Mouse (Mus musculus) neural tube, embryonic 12.5 days (tissue): ENCODE data around the gene Csnk2b. TPM values are rescaled to one million over a fixed set of nuclear protein-coding genes. Genes with fewer than 3 reads are reported as not detected.

ENCODE experiments used
- ATAC-seq: fragments of 200-750 bp; cut with Nextera tagmentation; 2 replicates; pipeline ENCODE4 v1.8.0; 2017; ENCODE audit warnings: low read depth, mild to moderate bottlenecking, moderate TSS enrichment, moderate library complexity; ENCODE audit not compliant: low FRiP score
- H3K27ac ChIP-seq: fragments of 300-500 bp; sonication (generic); 2 replicates; pipeline ENCODE4 v1.5.1; 2016
- H3K27me3 ChIP-seq: fragments of 300-500 bp; sonication (generic); replicated peaks from 2 replicates; pipeline ENCODE4 v1.6.1; 2016; ENCODE audit warnings: mild to moderate bottlenecking
- H3K36me3 ChIP-seq: fragments of 300-500 bp; sonication (generic); 2 replicates; pipeline ENCODE4 v1.6.1; 2016; ENCODE audit warnings: mild to moderate bottlenecking
- H3K4me1 ChIP-seq: fragments of 300-500 bp; sonication (generic); 2 replicates; pipeline ENCODE4 v1.6.1; 2016
- H3K4me2 ChIP-seq: fragments of 300-500 bp; sonication (generic); replicated peaks from 2 replicates; pipeline ENCODE4 v1.6.1; 2016; ENCODE audit warnings: mild to moderate bottlenecking
- H3K4me3 ChIP-seq: fragments of 300-500 bp; sonication (generic); 2 replicates; pipeline ENCODE4 v1.5.1; 2016
- H3K9ac ChIP-seq: fragments of 300-500 bp; sonication (generic); 2 replicates; pipeline ENCODE4 v1.6.1; 2016; ENCODE audit warnings: mild to moderate bottlenecking
- H3K9me3 ChIP-seq: fragments of 300-500 bp; sonication (generic); 2 replicates; pipeline ENCODE4 v1.6.1; 2016; ENCODE audit warnings: mild to moderate bottlenecking
- WGBS: fragments of 180-500 bp; shearing (Covaris S2); methylation state at CpG from one replicate; pipeline ENCODE4 v1.1.7; 2016; 5-methylcytosine and 5-hydroxymethylcytosine counted together
- polyA plus RNA-seq: library from polyadenylated mRNA; unstranded; fragments of >200 nt; fragmentation: Nextera tagmentation; extraction: Ambion mirVana; gene quantifications from 2 replicates; pipeline ENCODE4 v1.2.1, GENCODE M21; 2016

The Csnk2b gene
- polyA plus RNA-seq, 1 experiment from 2014 or later = 295 TPM

DNA sequence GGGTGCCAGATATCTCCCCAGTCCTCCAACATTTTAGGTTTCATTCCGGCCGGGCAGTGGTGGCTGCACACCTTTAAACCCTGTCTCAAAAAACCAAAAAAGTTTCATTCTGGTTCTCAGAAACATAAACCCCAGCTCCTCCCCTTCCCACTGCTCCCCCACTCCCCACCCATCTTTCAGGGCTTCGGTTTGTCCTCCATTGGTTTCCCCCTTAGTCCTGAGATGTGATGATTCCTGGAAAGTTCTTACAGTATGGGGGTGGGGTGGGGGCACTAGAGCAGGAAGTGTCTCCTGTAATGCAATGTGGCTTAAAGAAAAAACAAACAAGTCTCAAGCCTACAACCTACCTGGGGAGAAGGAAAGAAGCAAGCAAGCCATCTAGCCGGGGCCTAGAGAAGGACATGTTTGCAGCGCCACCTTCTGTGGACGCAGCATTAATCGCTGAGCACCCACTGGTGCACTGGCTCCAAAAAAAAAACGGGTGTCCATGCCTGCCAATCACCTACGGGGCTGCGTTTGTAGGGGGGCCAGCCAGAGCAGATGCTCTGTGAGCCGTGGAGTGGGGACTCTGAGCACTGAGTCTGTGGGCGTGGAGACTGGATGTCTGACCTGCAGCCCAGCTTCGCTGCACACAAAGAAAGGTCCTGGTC lies 16.0 kb downstream of the Csnk2b start:
- no peak for ATAC-seq
- H3K27ac ChIP-seq = no peak overlapping the region
- no peaks in the 10 kb centered on the region for H3K27me3 ChIP-seq
- H3K4me3 ChIP-seq = no peak overlapping the region
- no peaks in the 10 kb centered on the region for H3K9me3 ChIP-seq
- peaks cover 30% of the 10 kb centered on the region for H3K36me3 ChIP-seq
- peak overlapping the region; percentile 13; the same call in 1 of the 2 replicates for H3K9ac ChIP-seq
- H3K4me1 ChIP-seq = no peaks in the 10 kb centered on the region
- no peak overlapping the region; the same call in 1 of the 2 replicates for H3K4me2 ChIP-seq
- WGBS = 28% methylated on average over 13 of the region's 13 CpGs

DNA sequence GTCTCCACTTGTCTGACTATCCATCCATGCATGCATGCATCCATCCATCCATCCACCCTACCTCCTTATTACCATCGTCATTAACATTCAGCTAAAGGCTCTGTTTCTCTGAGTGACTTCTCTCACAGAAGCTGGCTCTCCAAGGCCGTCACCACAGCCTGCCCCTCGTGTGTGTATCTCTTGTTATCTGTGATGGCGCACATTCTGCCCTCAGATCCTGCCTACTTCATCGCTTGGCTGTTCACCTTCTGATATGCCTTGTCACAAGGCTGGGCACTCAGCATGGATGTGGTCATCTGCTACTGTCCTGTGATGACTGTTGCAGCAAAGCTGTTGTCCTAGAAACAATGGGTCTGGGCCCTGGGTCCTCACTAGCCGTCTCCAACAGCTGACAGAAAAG lies 17.1 kb downstream of the Csnk2b start:
- Histone ChIP-seq H3K4me1 (no peaks in the 10 kb centered on the region), H3K9ac (0 out of 2 replicates have a peak overlapping the region, but pooled peaks have one; percentile 21), H3K27ac (no peak overlapping the region), H3K9me3 (no peaks in the 10 kb centered on the region), H3K4me2 (no peak overlapping the region), H3K27me3 (no peaks in the 10 kb centered on the region), H3K4me3 (no peak overlapping the region), H3K36me3 (peaks cover 41% of the 10 kb centered on the region)
- WGBS = 78% methylated on average over 6 of the region's 6 CpGs
- ATAC-seq = no peak

DNA sequence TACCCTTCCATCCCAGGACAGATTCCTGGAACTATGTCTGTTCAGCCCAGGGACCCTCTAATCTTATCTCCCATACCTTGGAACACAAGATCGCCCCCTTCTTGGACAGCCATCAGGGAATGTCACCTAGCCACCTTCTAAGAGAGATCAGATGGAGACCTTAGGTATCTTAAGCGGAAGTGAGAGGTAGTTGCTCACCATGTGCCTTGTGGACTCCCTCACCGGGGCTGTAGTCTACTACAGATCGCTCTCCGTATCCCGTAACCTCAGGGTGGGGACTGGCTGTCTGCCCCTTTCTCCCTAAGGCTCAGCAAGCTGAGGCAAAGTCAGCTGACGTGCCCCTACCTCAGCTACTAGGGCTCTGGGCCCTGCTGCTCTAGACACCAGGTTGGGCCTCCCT lies 17.8 kb downstream of the Csnk2b start:
- Histone ChIP-seq H3K36me3 (peaks cover 47% of the 10 kb centered on the region), H3K4me2 (no peak overlapping the region), H3K9me3 (no peaks in the 10 kb centered on the region), H3K9ac (no peak overlapping the region), H3K27me3 (no peaks in the 10 kb centered on the region), H3K4me3 (no peak overlapping the region), H3K4me1 (no peaks in the 10 kb centered on the region), H3K27ac (no peak overlapping the region)
- 88% methylated on average over 7 of the region's 7 CpGs for WGBS
- ATAC-seq = no peak

DNA sequence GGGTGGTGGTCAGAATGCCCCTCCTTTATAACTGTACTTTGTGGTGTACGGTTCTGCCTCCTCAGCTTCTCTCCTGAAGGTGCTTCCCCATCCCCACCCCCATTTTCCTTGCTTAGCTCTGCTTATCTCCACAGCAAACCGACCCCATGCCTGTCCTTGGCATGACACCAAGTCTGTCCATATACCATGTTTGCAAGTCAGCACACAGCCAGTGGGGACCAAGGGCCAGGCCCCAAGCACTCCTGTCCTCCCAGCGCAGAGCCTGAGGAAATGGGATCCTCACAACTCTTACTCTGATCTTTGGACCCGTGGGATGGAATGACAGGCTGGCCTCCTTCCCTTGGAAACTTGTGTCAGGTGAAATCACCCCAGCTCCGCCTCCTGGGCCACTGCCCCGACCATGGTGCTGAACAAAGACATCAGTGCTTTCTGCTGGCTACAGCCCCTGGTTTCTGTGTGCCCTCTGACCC lies 18.6 kb downstream of the Csnk2b start:
- no peak overlapping the region for H3K4me2 ChIP-seq
- H3K9ac ChIP-seq = no peak overlapping the region
- ATAC-seq = no peak
- H3K4me3 ChIP-seq = no peak overlapping the region
- H3K4me1 ChIP-seq = no peaks in the 10 kb centered on the region
- H3K9me3 ChIP-seq = no peaks in the 10 kb centered on the region
- H3K27ac ChIP-seq = no peak overlapping the region
- peaks cover 56% of the 10 kb centered on the region for H3K36me3 ChIP-seq
- no peaks in the 10 kb centered on the region for H3K27me3 ChIP-seq
- WGBS = 75% methylated on average over 6 of the region's 6 CpGs

DNA sequence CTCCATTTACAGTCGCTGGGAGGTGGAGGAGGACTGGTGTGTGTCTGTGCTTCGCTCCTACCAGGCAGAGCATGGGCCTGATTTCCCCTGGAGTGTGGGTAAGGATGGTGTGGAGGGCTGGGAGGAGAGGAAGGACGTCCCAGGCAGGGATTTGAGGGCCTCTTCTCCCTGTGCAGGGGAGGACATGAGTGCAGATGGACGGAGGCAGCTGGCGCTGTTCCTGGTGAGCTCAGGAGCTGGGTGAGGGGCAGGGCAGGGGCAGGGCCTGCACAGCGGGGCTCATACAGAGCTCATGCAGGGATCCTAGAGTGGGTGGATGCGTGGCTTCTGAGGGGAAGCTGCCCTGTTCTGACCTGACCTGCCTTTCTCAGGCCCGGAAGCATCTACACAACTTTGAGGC lies 19.6 kb downstream of the Csnk2b start:
- Histone ChIP-seq H3K27me3 (no peaks in the 10 kb centered on the region), H3K36me3 (peaks cover 61% of the 10 kb centered on the region), H3K4me2 (no peak overlapping the region), H3K4me3 (peak overlapping the region; percentile 5; the same call in 1 of the 2 replicates), H3K4me1 (no peaks in the 10 kb centered on the region), H3K9ac (no peak overlapping the region), H3K9me3 (no peaks in the 10 kb centered on the region), H3K27ac (no peak overlapping the region)
- ATAC-seq = no peak
- WGBS = 80% methylated on average over 8 of the region's 8 CpGs

DNA sequence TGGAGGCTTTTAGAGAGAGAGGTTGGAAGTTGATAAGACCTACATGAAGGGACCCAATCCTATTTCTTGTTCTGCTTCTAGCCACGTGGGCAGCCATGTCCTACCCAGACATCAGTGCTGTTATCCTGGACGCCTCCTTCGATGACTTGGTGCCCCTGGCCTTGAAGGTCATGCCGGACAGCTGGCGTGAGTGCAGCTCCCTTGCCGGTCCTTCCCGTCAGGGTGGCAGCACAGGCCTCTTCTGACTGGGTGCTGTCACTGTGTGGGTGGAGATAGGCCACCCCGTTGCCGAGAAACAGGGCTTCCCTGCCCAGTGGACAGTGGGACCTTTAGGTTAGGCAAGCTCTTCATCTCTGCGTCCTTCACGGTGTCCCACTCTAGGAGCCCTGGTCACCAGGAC lies 20.7 kb downstream of the Csnk2b start:
- peaks cover 72% of the 10 kb centered on the region for H3K36me3 ChIP-seq
- no peak overlapping the region for H3K27ac ChIP-seq
- no peak overlapping the region for H3K9ac ChIP-seq
- WGBS = 92% methylated on average over 11 of the region's 11 CpGs
- no peaks in the 10 kb centered on the region for H3K27me3 ChIP-seq
- no peak overlapping the region for H3K4me2 ChIP-seq
- H3K4me3 ChIP-seq = no peak overlapping the region
- no peak for ATAC-seq
- H3K9me3 ChIP-seq = no peaks in the 10 kb centered on the region
- H3K4me1 ChIP-seq = no peaks in the 10 kb centered on the region

DNA sequence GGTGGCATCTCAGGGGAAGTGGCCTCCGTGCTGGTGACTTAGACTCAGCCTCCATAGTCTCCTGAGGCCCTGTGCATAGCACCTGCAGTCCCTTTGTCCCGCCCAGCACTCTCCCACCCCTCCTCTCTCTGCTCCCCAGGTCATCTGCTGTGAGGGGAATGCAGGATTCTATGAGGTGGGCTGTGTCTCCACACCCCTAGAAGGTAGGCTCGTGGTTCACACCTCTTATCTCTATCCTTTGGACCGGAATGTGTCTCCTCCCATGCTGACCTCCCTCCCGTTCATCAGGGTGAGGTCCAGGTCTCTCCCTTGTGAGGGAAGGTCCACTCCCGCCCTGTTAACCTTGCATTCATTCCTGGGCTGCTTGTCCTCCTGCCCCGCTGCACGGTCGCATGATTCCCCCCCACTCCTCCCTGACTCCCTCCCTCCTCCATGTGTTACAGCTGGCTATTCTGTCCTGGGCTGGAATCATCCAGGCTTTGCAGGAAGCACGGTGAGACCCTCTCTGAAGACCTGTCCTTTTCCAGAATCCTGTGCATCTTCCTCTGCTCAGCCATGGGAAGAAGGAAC lies 21.6 kb downstream of the Csnk2b start:
- no peaks in the 10 kb centered on the region for H3K9me3 ChIP-seq
- H3K4me2 ChIP-seq = no peak overlapping the region
- no peak for ATAC-seq
- H3K9ac ChIP-seq = no peak overlapping the region
- no peaks in the 10 kb centered on the region for H3K4me1 ChIP-seq
- H3K27me3 ChIP-seq = no peaks in the 10 kb centered on the region
- 82% methylated on average over 10 of the region's 10 CpGs for WGBS
- H3K4me3 ChIP-seq = no peak overlapping the region
- H3K27ac ChIP-seq = no peak overlapping the region
- H3K36me3 ChIP-seq = peaks cover 79% of the 10 kb centered on the region

DNA sequence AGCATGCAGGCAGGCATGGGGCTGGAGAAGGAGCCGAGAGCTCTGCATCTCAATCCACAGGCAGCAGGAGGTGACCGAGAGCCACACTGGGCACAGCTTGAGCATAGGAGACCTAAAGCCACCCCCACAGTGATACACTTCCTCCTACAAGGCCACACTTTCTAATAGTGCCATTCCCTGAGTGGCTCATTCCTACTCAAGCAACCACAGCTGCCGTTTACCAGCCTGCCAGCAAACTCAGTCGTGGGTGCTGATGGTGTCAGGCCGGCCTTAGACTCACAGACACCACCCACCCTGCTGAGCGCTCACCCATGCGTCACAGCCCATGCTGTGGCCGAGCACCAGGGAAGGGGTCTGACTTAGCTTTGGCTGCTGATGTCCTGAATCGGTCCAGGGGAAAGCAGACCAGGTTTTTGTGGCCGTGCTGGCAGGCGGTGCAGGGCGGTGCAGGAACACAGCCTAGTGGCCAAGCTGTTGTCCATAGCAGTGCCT lies 24.6 kb downstream of the Csnk2b start:
- Histone ChIP-seq H3K27me3 (no peaks in the 10 kb centered on the region), H3K27ac (no peak overlapping the region), H3K36me3 (peaks cover 91% of the 10 kb centered on the region), H3K4me3 (no peak overlapping the region), H3K9ac (no peak overlapping the region), H3K9me3 (no peaks in the 10 kb centered on the region), H3K4me2 (no peak overlapping the region), H3K4me1 (no peaks in the 10 kb centered on the region)
- 86% methylated on average over 12 of the region's 12 CpGs for WGBS
- no peak for ATAC-seq

DNA sequence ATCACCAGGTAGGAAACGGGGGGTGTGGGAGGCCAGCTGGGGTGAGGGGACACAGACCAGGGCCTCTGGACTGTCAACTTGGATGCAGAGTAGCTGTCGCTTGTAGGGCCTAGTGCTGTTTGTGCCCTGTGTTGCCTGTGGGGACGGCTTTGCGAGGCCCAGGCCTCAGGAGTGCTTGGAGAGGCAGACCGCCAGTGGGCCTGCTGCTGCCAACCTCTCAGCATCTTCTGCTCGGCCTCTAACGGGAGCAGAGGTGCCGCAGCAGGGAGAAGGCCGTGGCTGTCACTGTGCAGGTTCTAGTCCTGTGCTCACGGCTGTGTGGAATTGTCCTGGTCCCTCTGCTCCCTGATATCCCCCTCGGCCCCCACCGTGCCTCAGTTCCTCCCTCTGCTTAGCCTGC lies 25.3 kb downstream of the Csnk2b start:
- ATAC-seq = no peak
- H3K27me3 ChIP-seq = no peaks in the 10 kb centered on the region
- H3K27ac ChIP-seq = no peak overlapping the region
- no peaks in the 10 kb centered on the region for H3K9me3 ChIP-seq
- 85% methylated on average over 12 of the region's 12 CpGs for WGBS
- peaks cover 91% of the 10 kb centered on the region for H3K36me3 ChIP-seq
- H3K4me2 ChIP-seq = no peak overlapping the region
- no peak overlapping the region for H3K4me3 ChIP-seq
- H3K4me1 ChIP-seq = no peaks in the 10 kb centered on the region
- no peak overlapping the region for H3K9ac ChIP-seq

DNA sequence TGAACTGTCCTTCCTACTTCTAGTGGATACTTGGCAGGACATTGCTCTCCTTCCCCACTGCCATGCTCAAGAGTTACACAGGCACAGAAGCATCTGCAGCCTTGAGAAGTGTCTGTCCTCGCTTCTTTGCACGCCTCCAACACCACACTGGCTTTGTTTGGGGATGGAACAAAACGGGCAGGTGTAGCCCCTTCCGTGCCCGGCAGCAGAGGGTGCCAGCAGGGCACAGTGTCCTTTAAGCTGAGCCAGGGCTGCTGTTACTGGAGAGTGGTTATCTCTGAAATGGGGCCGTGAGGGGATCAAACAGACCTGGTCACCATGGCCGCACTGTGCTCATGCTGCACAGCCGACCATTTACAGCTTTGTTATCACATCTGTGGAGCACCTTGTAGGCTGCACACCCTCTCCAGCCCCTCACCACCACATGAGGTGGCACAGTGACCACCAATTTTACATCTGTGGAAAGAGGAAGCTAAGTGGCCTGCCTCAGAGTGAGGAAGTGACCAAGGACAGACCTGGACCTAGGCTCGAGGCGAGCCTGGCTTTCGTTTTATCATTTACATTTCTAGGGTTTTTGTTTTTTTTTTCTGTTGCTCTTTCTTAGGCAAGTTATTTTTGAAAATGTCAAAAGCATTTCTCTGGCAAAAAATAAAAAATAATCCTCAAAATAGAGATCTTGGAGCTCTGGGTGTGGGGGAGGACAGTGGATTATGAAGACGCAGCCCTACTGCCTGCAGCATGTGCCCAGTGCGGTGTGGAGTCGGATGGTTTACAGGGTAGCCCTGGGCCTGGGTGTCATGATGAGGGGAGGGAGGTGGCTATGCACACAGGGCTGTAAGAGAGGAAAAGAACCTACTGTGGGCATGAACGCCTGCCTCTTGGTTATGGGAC lies 27.1 kb downstream of the Csnk2b start:
- H3K4me1 ChIP-seq = peaks cover 12% of the 10 kb centered on the region
- no peak overlapping the region for H3K27ac ChIP-seq
- WGBS = 93% methylated on average over 15 of the region's 15 CpGs
- no peaks in the 10 kb centered on the region for H3K9me3 ChIP-seq
- H3K4me3 ChIP-seq = no peak overlapping the region
- ATAC-seq = no peak
- no peak overlapping the region for H3K4me2 ChIP-seq
- 0 out of 2 replicates have a peak overlapping the region, but pooled peaks have one; percentile 29 for H3K9ac ChIP-seq
- H3K27me3 ChIP-seq = no peaks in the 10 kb centered on the region
- peaks cover 76% of the 10 kb centered on the region for H3K36me3 ChIP-seq

DNA sequence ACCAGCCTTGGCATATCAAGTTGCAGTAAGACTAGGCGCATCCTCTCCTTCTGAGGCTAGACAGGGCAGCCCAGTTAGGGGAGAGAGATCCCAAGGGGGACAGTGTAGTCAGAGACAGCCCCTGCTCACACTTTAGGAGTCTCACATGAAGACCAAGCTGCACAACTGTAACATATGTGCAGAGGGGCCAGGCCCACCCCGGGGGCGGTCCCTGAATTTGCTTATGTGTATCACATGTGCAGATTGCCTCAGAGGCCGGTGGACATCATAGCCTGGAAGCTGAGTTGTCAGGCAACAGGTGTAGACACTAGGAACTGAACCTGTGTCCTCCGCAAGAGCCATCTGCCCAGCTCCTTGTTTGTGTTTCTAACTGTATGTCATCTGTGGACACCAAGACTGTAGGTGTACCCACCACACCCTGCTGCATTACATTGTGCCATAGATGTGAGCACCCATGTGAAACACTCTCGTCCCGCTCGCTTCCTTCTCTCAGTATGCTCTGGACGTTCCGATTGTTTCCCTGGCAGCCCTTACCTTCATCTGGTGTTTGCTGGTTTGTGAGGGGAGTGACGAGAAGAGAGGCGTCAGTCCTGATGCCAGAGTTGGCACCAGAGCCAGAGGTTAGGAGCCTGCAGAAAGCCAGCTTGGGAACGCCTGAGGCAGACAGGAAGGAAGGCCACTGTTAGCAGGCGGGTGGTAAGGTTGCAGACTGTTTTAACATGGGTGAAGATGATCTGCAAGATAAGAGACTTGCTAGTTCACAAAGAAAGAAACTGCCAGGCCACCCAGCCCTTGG lies 29.3 kb downstream of the Csnk2b start:
- no peaks in the 10 kb centered on the region for H3K9me3 ChIP-seq
- H3K4me2 ChIP-seq = no peak overlapping the region
- ATAC-seq = no peak
- H3K4me3 ChIP-seq = no peak overlapping the region
- no peaks in the 10 kb centered on the region for H3K27me3 ChIP-seq
- H3K4me1 ChIP-seq = peaks cover 14% of the 10 kb centered on the region
- 94% methylated on average over 14 of the region's 14 CpGs for WGBS
- peaks cover 59% of the 10 kb centered on the region for H3K36me3 ChIP-seq
- H3K9ac ChIP-seq = no peak overlapping the region
- no peak overlapping the region for H3K27ac ChIP-seq
